ENCODE assay signal across 10 mouse cellular contexts in genomic region chr1:191111146-191111545, GRCm38 (mm10). TPM values are rescaled to one million over a fixed set of nuclear protein-coding genes. Genes with fewer than 3 reads are reported as not detected.
A peak's percentile ranks its signal among the peaks of the same experiment; 100 is the strongest.
DNase-seq lines count a peak whose midpoint lies in the region; ATAC-seq and TF ChIP-seq lines count a peak whose summit lies in the region.
"Had no signal": no experiment of that assay in that cellular context is flagged by ENCODE, and none has a peak within 500 bp of the region (broad histone marks: within the 10 kb centered on the region; RNA-seq: fewer than 3 reads in every experiment).

No protein-coding gene starts in this region.

- DNase-seq in heart, adult 11 months = peak; percentile 95
- no peak for DNase-seq in heart, adult 8-10 months (ENCODE audit: low spot score)
- peak; percentile 73 for DNase-seq in 416B (ENCODE audit: low read depth)
- peak; percentile 26 for DNase-seq in lung, postnatal 14 days
- DNase-seq in left cerebral cortex, adult 2 months (ENCODE audit: extremely low spot score in 1 of 2, low spot score in 2 of 2) = no peak
- DNase-seq in adrenal gland, adult 18-20 months (ENCODE audit: low spot score in 2 of 2) = no peak
- DNase-seq in c-Kit-positive CD71-positive TER-119-positive erythroid progenitor cells, embryonic 14.5 days (ENCODE audit: low spot score) = no peak

- no peaks in the 10 kb centered on the region for H3K9me3 ChIP-seq in heart, embryonic 14.5 days (ENCODE audit: control insufficient read depth, low read length)

- H3K4me1 ChIP-seq in heart, embryonic 14.5 days (ENCODE audit: control insufficient read depth in 2 of 2, insufficient read depth in 2 of 2, low read length in 2 of 2) = peaks cover 9 to 16% of the 10 kb centered on the region in 2 experiments

- no peak for TF ChIP-seq CTCF in left cerebral cortex, adult 2 months (IDR thresholded peaks at IDR 0.05)

- H3K9ac ChIP-seq in heart, embryonic 14.5 days (ENCODE audit: low read length) = peak overlapping the region; percentile 21; the same call in 1 of the 2 replicates

- no peak for ATAC-seq in heart, embryonic 14.5 days (ENCODE audit: insufficient number of reproducible peaks, insufficient read depth, low FRiP score, low read depth)

- no peak overlapping the region for H3K4me3 ChIP-seq in heart, embryonic 14.5 days (ENCODE audit: control insufficient read depth in 1 of 2, insufficient read depth in 1 of 2, low read depth in 1 of 2, low read length in 2 of 2)
- no peak overlapping the region for H3K4me3 ChIP-seq in left cerebral cortex, adult 2 months

- peak overlapping the region in 1 of 2 experiments; percentile 37; a peak in 1 of 4 replicates for H3K27ac ChIP-seq in heart, embryonic 14.5 days (replicated peaks in 1 of 2; ENCODE audit: control insufficient read depth in 1 of 2, insufficient read depth in 1 of 2, low read depth in 2 of 2, low read length in 2 of 2)
- no peak overlapping the region for H3K27ac ChIP-seq in left cerebral cortex, adult 2 months

- WGBS in heart, embryonic 14.5 days = 50% methylated on average over 8 of the region's 8 CpGs

- H3K4me2 ChIP-seq in heart, embryonic 14.5 days (ENCODE audit: low read length) = 0 out of 2 replicates have a peak overlapping the region, but pooled peaks have one; percentile 8

- no peaks in the 10 kb centered on the region for H3K27me3 ChIP-seq in heart, embryonic 14.5 days (ENCODE audit: control insufficient read depth, insufficient read depth, low read length)

- no peaks in the 10 kb centered on the region for H3K36me3 ChIP-seq in heart, embryonic 14.5 days (ENCODE audit: control insufficient read depth, insufficient read depth, low read length)

- intact Hi-C loops in left cerebral cortex, adult 2 months (cut with DNase I) = no loop called here

RNA-seq across cellular contexts. Expression of gene Batf3, which starts 13.5 kb away (rescaled TPM):
- under 1 TPM in 3 of 4 experiments, not detected in 1; 0.49 to 0.75 (median 0.69) TPM for total RNA-seq in heart, adult 8-10 months (2022)
- 2.5 and 3.0 TPM in 2 replicates for polyA plus RNA-seq in heart, embryonic 14.5 days (2014; fragmentation: Nextera tagmentation; extraction: Ambion mirVana)
- 1 to 10 TPM; 1.6 to 1.8 TPM for total RNA-seq in left cerebral cortex, adult 2 months (2021)
- total RNA-seq in adrenal gland, adult 18-20 months (2021) = 1 to 10 TPM; 1.5 to 9.7 TPM

RNA-seq across cellular contexts. Expression of gene Nsl1, which starts 48.3 kb away (rescaled TPM):
- total RNA-seq in heart, adult 8-10 months (2022) = under 1 TPM; 0.19 to 0.79 (median 0.34) TPM
- polyA plus RNA-seq in heart, embryonic 14.5 days (2014; fragmentation: Nextera tagmentation; extraction: Ambion mirVana) = 12.9 and 14.4 TPM in 2 replicates
- under 1 TPM; 0.38 to 0.47 TPM for total RNA-seq in left cerebral cortex, adult 2 months (2021)
- total RNA-seq in adrenal gland, adult 18-20 months (2021) = under 1 TPM; 0.58 to 0.63 TPM

RNA-seq across cellular contexts. Expression of gene Tatdn3, which starts 48.4 kb away (rescaled TPM):
- total RNA-seq in heart, adult 8-10 months (2022) = 10 to 100 TPM in 3 of 4 experiments, 1 to 10 TPM in 1; 9.6 to 17.8 (median 12.1) TPM
- 24.4 and 25.9 TPM in 2 replicates for polyA plus RNA-seq in heart, embryonic 14.5 days (2014; fragmentation: Nextera tagmentation; extraction: Ambion mirVana)
- 10 to 100 TPM; 30.9 to 35.4 TPM for total RNA-seq in left cerebral cortex, adult 2 months (2021)
- total RNA-seq in adrenal gland, adult 18-20 months (2021) = 10 to 100 TPM; 14.0 to 16.4 TPM

RNA-seq across cellular contexts. Expression of gene Fam71a, which starts 53.5 kb away (rescaled TPM):
- total RNA-seq in heart, adult 8-10 months (2022) = not detected
- not detected in 2 replicates for polyA plus RNA-seq in heart, embryonic 14.5 days (2014; fragmentation: Nextera tagmentation; extraction: Ambion mirVana)
- total RNA-seq in left cerebral cortex, adult 2 months (2021) = not detected
- not detected for total RNA-seq in adrenal gland, adult 18-20 months (2021)
- polyA plus RNA-seq: embryonic facial prominence, embryonic 14.5 days; stomach, embryonic 14.5 days had no signal

Comparison
In these comparisons a context has a peak if more than half of its experiments do, and no peak if none do; other contexts are left out.
1. DNase-seq: peak in heart, adult 11 months (single experiment), 416B (single experiment) and lung, postnatal 14 days (single experiment); none in heart, adult 8-10 months (single experiment), left cerebral cortex, adult 2 months (0 of 2), adrenal gland, adult 18-20 months (0 of 2) and c-Kit-positive CD71-positive TER-119-positive erythroid progenitor cells, embryonic 14.5 days (single experiment).